Mouse (Mus musculus) CD4-positive helper T cell, adult 2 months (primary cell): Measurements from ENCODE around the gene Ube2d2b.

Experiments used
- DNase-seq: peaks from one replicate; pipeline ENCODE4 v3.0.0-alpha.2; 2012; ENCODE audit warnings: low read depth, missing footprints, low spot score

Gene Ube2d2b

GRCm38 (mm10) chr5:107829998-107830560, at the start of gene Ube2d2b:
Gene Ube2d2b, plus strand, starts transcription at chr5:107830099.
- no peak for DNase-seq

GRCm38 (mm10) chr5:107782360-107782759, 47.5 kb upstream of the Ube2d2b start:
- DNase-seq: peak; percentile 30

GRCm38 (mm10) chr5:107787682-107788443, 42.0 kb upstream of the Ube2d2b start:
- peak; percentile 23 for DNase-seq

GRCm38 (mm10) chr5:107789492-107789891, 40.4 kb upstream of the Ube2d2b start:
- peak; percentile 39 for DNase-seq

GRCm38 (mm10) chr5:107791966-107792365, 37.9 kb upstream of the Ube2d2b start:
- no peak for DNase-seq

GRCm38 (mm10) chr5:107792516-107792915, 37.4 kb upstream of the Ube2d2b start:
- DNase-seq: no peak

- no peak for DNase-seq
Measured at GRCm38 (mm10) chr5:107793258-107793657, 36.6 kb upstream of the Ube2d2b start.

GRCm38 (mm10) chr5:107793927-107794326, 36.0 kb upstream of the Ube2d2b start:
- DNase-seq: peak; percentile 37

GRCm38 (mm10) chr5:107798290-107798689, 31.6 kb upstream of the Ube2d2b start:
- DNase-seq: no peak

- no peak for DNase-seq
Measured at GRCm38 (mm10) chr5:107801234-107801633, 28.7 kb upstream of the Ube2d2b start.

GRCm38 (mm10) chr5:107802621-107803020, 27.3 kb upstream of the Ube2d2b start:
- DNase-seq: no peak

GRCm38 (mm10) chr5:107807496-107807895, 22.4 kb upstream of the Ube2d2b start:
- DNase-seq: no peak

- DNase-seq: no peak
Measured at GRCm38 (mm10) chr5:107814651-107815050, 15.2 kb upstream of the Ube2d2b start.

GRCm38 (mm10) chr5:107822521-107822920, 7.4 kb upstream of the Ube2d2b start:
- no peak for DNase-seq

- DNase-seq: no peak
Measured at GRCm38 (mm10) chr5:107831351-107831750, 1.5 kb downstream of the Ube2d2b start.

- no peak for DNase-seq
Measured at GRCm38 (mm10) chr5:107834287-107834686, 4.4 kb downstream of the Ube2d2b start.

GRCm38 (mm10) chr5:107838891-107839644, 9.2 kb downstream of the Ube2d2b start:
- no peak for DNase-seq

- DNase-seq: peak; percentile 64
Measured at GRCm38 (mm10) chr5:107840549-107841238, 10.8 kb downstream of the Ube2d2b start.

- no peak for DNase-seq
Measured at GRCm38 (mm10) chr5:107847349-107847748, 17.4 kb downstream of the Ube2d2b start.

GRCm38 (mm10) chr5:107847817-107848216, 17.9 kb downstream of the Ube2d2b start:
- DNase-seq: no peak

GRCm38 (mm10) chr5:107848964-107849363, 19.1 kb downstream of the Ube2d2b start:
- DNase-seq: no peak

GRCm38 (mm10) chr5:107853807-107854206, 23.9 kb downstream of the Ube2d2b start:
- DNase-seq: no peak
